Mouse (Mus musculus) liver, postnatal 0 days (tissue): Measurements from ENCODE around the gene Cry2.
"Not testable (repeated sequence)": the region's sequence is repeated elsewhere in the genome, so short reads cannot be mapped to it uniquely, and the experiment has no call there.

Experiments
- CTCF ChIP-seq: sonication (generic); IDR thresholded peaks from 2 replicates; pipeline ENCODE4 v1.5.1; 2016; ENCODE audit warnings: antibody characterized with exemption, low read depth
- EP300 ChIP-seq: IDR thresholded peaks from 2 replicates; pipeline ENCODE4 v1.6.1; 2016; ENCODE audit warnings: antibody characterized with exemption, low read depth, mild to moderate bottlenecking

DNA sequence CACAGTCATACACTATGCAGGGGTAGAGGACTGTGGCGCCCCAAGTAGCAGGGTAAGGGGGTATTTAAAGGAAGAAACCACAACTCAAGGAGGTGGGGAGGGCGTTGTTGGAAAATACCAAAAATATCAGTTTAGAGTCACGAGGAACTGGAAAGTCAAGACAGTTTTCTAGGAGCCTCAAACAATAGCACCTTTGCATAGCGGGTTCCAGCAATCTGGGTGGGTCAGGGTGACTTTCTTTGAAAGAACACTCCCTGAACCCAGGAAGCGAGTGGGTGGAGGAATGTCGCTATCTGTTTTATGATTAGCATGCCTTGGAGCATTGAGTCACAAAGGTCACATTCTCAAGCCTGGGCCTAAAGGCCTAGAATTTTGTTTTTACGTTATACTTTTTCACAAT, 42.7 kb upstream of the Cry2 start:
- not testable (repeated sequence) for TF ChIP-seq CTCF, EP300
